ENCODE assay signal across 8 mouse cellular contexts in the genomic region with DNA sequence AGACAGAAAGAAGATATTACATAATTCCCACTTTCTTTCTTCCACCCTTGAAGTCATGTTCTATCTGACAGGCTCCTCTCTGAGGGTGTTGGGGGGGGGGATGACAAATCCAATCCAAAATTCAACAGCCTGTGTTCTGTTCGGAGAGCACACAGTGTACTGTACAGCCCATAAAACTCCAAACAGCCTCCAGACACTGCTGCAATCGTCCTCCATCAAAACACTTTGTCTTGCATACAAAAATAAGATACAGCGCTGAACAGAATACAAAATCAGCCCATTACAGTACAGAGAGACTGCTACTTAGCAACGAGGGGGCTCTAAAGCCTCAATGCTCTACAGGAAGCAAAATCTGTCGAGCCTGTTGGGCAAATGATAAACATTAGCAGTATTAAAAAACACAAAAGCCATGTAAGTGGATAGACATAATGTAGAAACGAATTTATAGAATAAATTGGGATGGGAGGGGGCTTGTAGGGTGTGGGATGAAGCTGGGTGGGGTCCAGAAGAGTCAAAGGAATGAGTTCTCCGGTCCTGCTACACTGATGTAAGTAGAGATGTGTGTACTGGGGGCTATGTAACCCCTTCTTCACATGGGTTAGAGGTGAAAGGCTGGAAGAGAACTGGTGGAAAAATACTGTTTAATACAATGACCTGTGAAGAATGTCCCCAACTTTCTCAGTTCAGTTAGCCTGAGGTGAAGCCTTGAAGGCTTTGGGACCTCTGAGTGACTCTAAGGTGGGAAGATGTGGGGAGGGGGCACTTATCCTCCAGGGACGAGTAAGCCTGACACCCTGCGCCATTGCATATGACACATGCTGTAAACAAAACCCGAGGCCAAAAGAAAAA.
DNase-seq lines count a peak whose midpoint lies in the region; ATAC-seq and TF ChIP-seq lines count a peak whose summit lies in the region.

No protein-coding gene starts in this region.

- DNase-seq in hindbrain, embryonic 10.5 days (ENCODE audit: low spot score), result no peak
- no peak for DNase-seq in hindbrain, embryonic 11.5 days (ENCODE audit: low spot score)
- DNase-seq in heart, postnatal 0 days (ENCODE audit: low spot score), result no peak
- DNase-seq in embryo, embryonic 10 days (ENCODE audit: low spot score), result no peak
- DNase-seq in gastrocnemius, postnatal 14 days, result no peak

- ATAC-seq in hindbrain, embryonic 11.5 days (ENCODE audit: low FRiP score), result no peak
- ATAC-seq in embryonic facial prominence, embryonic 12.5 days (ENCODE audit: insufficient number of reproducible peaks, insufficient read depth, low FRiP score, low TSS enrichment), result no peak
- ATAC-seq in heart, postnatal 0 days (ENCODE audit: insufficient read depth, low read depth), result no peak
- no peak for ATAC-seq in limb, embryonic 13.5 days (ENCODE audit: low FRiP score, low read depth)
- no peak for ATAC-seq in stomach, embryonic 16.5 days (ENCODE audit: insufficient read depth, low FRiP score)

- no peak overlapping the region for H3K4me2 ChIP-seq in hindbrain, embryonic 11.5 days (replicated peaks; ENCODE audit: low read depth, low read length)
- H3K4me2 ChIP-seq in embryonic facial prominence, embryonic 12.5 days (replicated peaks), result peak overlapping the region; percentile 20; the same call in 1 of the 2 replicates
- H3K4me2 ChIP-seq in heart, postnatal 0 days (ENCODE audit: low read depth, low read length), result peak overlapping the region; percentile 36; the same call in 1 of the 2 replicates
- H3K4me2 ChIP-seq in limb, embryonic 13.5 days (replicated peaks), result peak overlapping the region; percentile 56
- H3K4me2 ChIP-seq in stomach, embryonic 16.5 days (ENCODE audit: low read depth, low read length), result peak overlapping the region; percentile 45

- TF ChIP-seq EP300 in heart, postnatal 0 days (IDR thresholded peaks at IDR 0.05; ENCODE audit: low read depth), result peak; percentile 75; the same call in 1 of the 2 replicates

- peak overlapping the region; percentile 77 for H3K27ac ChIP-seq in hindbrain, embryonic 10.5 days
- H3K27ac ChIP-seq in hindbrain, embryonic 11.5 days (ENCODE audit: low read depth, low read length), result no peak overlapping the region
- 0 out of 2 replicates have a peak overlapping the region, but pooled peaks have one; percentile 37 for H3K27ac ChIP-seq in embryonic facial prominence, embryonic 12.5 days
- peak overlapping the region; percentile 95 for H3K27ac ChIP-seq in heart, postnatal 0 days (ENCODE audit: low read depth)
- H3K27ac ChIP-seq in limb, embryonic 13.5 days, result peak overlapping the region; percentile 63; the same call in 1 of the 2 replicates
- peak overlapping the region; percentile 86 for H3K27ac ChIP-seq in stomach, embryonic 16.5 days (ENCODE audit: low read length)

- H3K36me3 ChIP-seq in hindbrain, embryonic 10.5 days, result peaks cover 6% of the 10 kb centered on the region
- H3K36me3 ChIP-seq in hindbrain, embryonic 11.5 days (ENCODE audit: control insufficient read depth, insufficient read depth, low read length), result no peaks in the 10 kb centered on the region
- H3K36me3 ChIP-seq in embryonic facial prominence, embryonic 12.5 days, result no peaks in the 10 kb centered on the region
- no peaks in the 10 kb centered on the region for H3K36me3 ChIP-seq in heart, postnatal 0 days (replicated peaks; ENCODE audit: control insufficient read depth, insufficient read depth, low read length)
- H3K36me3 ChIP-seq in limb, embryonic 13.5 days, result no peaks in the 10 kb centered on the region
- no peaks in the 10 kb centered on the region for H3K36me3 ChIP-seq in stomach, embryonic 16.5 days (ENCODE audit: control insufficient read depth, insufficient read depth, low read length)

- TF ChIP-seq CTCF in heart, postnatal 0 days (IDR thresholded peaks at IDR 0.05; ENCODE audit: low read depth), result no peak

- no peak overlapping the region for H3K4me3 ChIP-seq in hindbrain, embryonic 10.5 days
- no peak overlapping the region for H3K4me3 ChIP-seq in hindbrain, embryonic 11.5 days (ENCODE audit: low read depth, low read length)
- no peak overlapping the region for H3K4me3 ChIP-seq in embryonic facial prominence, embryonic 12.5 days
- H3K4me3 ChIP-seq in heart, postnatal 0 days (ENCODE audit: low read depth, low read length), result no peak overlapping the region
- peak overlapping the region; percentile 11 for H3K4me3 ChIP-seq in limb, embryonic 13.5 days
- H3K4me3 ChIP-seq in stomach, embryonic 16.5 days (replicated peaks; ENCODE audit: low read length), result no peak overlapping the region

- H3K27me3 ChIP-seq in hindbrain, embryonic 10.5 days (ENCODE audit: insufficient read depth, poor library complexity, severe bottlenecking), result no peaks in the 10 kb centered on the region
- no peaks in the 10 kb centered on the region for H3K27me3 ChIP-seq in hindbrain, embryonic 11.5 days (ENCODE audit: control insufficient read depth, insufficient read depth, low read length)
- peaks cover 19% of the 10 kb centered on the region for H3K27me3 ChIP-seq in embryonic facial prominence, embryonic 12.5 days
- no peaks in the 10 kb centered on the region for H3K27me3 ChIP-seq in heart, postnatal 0 days (ENCODE audit: control insufficient read depth, insufficient read depth, low read length)
- H3K27me3 ChIP-seq in limb, embryonic 13.5 days, result peaks cover 48% of the 10 kb centered on the region
- H3K27me3 ChIP-seq in stomach, embryonic 16.5 days (ENCODE audit: control insufficient read depth, insufficient read depth, low read length), result no peaks in the 10 kb centered on the region

- peaks cover 98% of the 10 kb centered on the region for H3K4me1 ChIP-seq in hindbrain, embryonic 10.5 days (replicated peaks)
- H3K4me1 ChIP-seq in hindbrain, embryonic 11.5 days (replicated peaks; ENCODE audit: control insufficient read depth, insufficient read depth, low read length), result peaks cover 6% of the 10 kb centered on the region
- H3K4me1 ChIP-seq in embryonic facial prominence, embryonic 12.5 days, result peaks cover 72% of the 10 kb centered on the region
- H3K4me1 ChIP-seq in heart, postnatal 0 days (ENCODE audit: control insufficient read depth, insufficient read depth), result peaks cover 85% of the 10 kb centered on the region
- H3K4me1 ChIP-seq in limb, embryonic 13.5 days, result peaks cover 76% of the 10 kb centered on the region
- peaks cover 50% of the 10 kb centered on the region for H3K4me1 ChIP-seq in stomach, embryonic 16.5 days (ENCODE audit: control insufficient read depth, insufficient read depth, low read length)

- no peak overlapping the region for H3K9ac ChIP-seq in hindbrain, embryonic 11.5 days (ENCODE audit: low read depth, low read length)
- no peak overlapping the region for H3K9ac ChIP-seq in embryonic facial prominence, embryonic 12.5 days
- H3K9ac ChIP-seq in heart, postnatal 0 days (replicated peaks; ENCODE audit: low read depth, low read length), result peak overlapping the region; percentile 31
- H3K9ac ChIP-seq in limb, embryonic 13.5 days, result no peak overlapping the region; the same call in 1 of the 2 replicates
- peak overlapping the region; percentile 46 for H3K9ac ChIP-seq in stomach, embryonic 16.5 days (ENCODE audit: low read length)

- no peaks in the 10 kb centered on the region for H3K9me3 ChIP-seq in hindbrain, embryonic 10.5 days
- H3K9me3 ChIP-seq in hindbrain, embryonic 11.5 days (ENCODE audit: control insufficient read depth, low read length), result no peaks in the 10 kb centered on the region
- no peaks in the 10 kb centered on the region for H3K9me3 ChIP-seq in embryonic facial prominence, embryonic 12.5 days
- H3K9me3 ChIP-seq in heart, postnatal 0 days (replicated peaks; ENCODE audit: control insufficient read depth, low read length), result no peaks in the 10 kb centered on the region
- H3K9me3 ChIP-seq in limb, embryonic 13.5 days, result no peaks in the 10 kb centered on the region
- H3K9me3 ChIP-seq in stomach, embryonic 16.5 days (replicated peaks; ENCODE audit: control insufficient read depth, low read length), result no peaks in the 10 kb centered on the region

- 68% methylated on average over 10 of the region's 10 CpGs for WGBS in hindbrain, embryonic 10.5 days
- 64% methylated on average over 10 of the region's 10 CpGs for WGBS in hindbrain, embryonic 11.5 days
- 52% methylated on average over 10 of the region's 10 CpGs for WGBS in embryonic facial prominence, embryonic 12.5 days
- 60% methylated on average over 10 of the region's 10 CpGs for WGBS in heart, postnatal 0 days
- WGBS in limb, embryonic 13.5 days, result 40% methylated on average over 10 of the region's 10 CpGs
- 41% methylated on average over 10 of the region's 10 CpGs for WGBS in stomach, embryonic 16.5 days

- intact Hi-C loops in gastrocnemius, postnatal 14 days (cut with DNase I; ENCODE audit: low total_unique reads), result no loop called here

Comparison
In these comparisons a context has a peak if more than half of its experiments do, and no peak if none do; other contexts are left out.
1. H3K9ac ChIP-seq: peak in heart, postnatal 0 days (single experiment) and stomach, embryonic 16.5 days (single experiment); none in hindbrain, embryonic 11.5 days (single experiment), embryonic facial prominence, embryonic 12.5 days (single experiment) and limb, embryonic 13.5 days (single experiment).